ENCODE assay signal across 10 mouse cellular contexts in genomic region chr15:98891198-98891742, GRCm38 (mm10). TPM values are rescaled to one million over a fixed set of nuclear protein-coding genes. Genes with fewer than 3 reads are reported as not detected.
DNase-seq lines count a peak whose midpoint lies in the region; ATAC-seq and TF ChIP-seq lines count a peak whose summit lies in the region.
"Had no signal": no experiment of that assay in that cellular context is flagged by ENCODE, and none has a peak within 500 bp of the region (broad histone marks: within the 10 kb centered on the region; RNA-seq: fewer than 3 reads in every experiment).

No protein-coding gene starts in this region.

- WGBS in liver, embryonic 11.5 days, result 12% methylated on average over 19 of the region's 19 CpGs
- WGBS in embryonic facial prominence, embryonic 13.5 days, result 10% methylated on average over 19 of the region's 19 CpGs
- 19% methylated on average over 19 of the region's 19 CpGs for WGBS in liver, embryonic 12.5 days (ENCODE audit: insufficient replicate concordance)

- H3K27me3 ChIP-seq in liver, embryonic 11.5 days (replicated peaks; ENCODE audit: control insufficient read depth, insufficient read depth, low read length), result peaks cover 42% of the 10 kb centered on the region
- H3K27me3 ChIP-seq in embryonic facial prominence, embryonic 13.5 days, result peaks cover 52% of the 10 kb centered on the region
- peaks cover 58% of the 10 kb centered on the region for H3K27me3 ChIP-seq in liver, embryonic 12.5 days (replicated peaks)

- peak; percentile 28 for DNase-seq in cerebellum, adult 11-12 months
- no peak for DNase-seq in cerebellum, postnatal 4 days (ENCODE audit: low spot score in 2 of 2)
- peak; percentile 46 for DNase-seq in liver, embryonic 11.5 days (ENCODE audit: low spot score)
- DNase-seq in liver, result no peak
- no peak for DNase-seq in left cerebral cortex, adult 9 months (ENCODE audit: low spot score in 2 of 2)
- DNase-seq in left cerebral cortex, adult 2 months (ENCODE audit: extremely low spot score in 1 of 2, low spot score in 2 of 2), result no peak
- DNase-seq: kidney, postnatal 10 days had no signal

- no peaks in the 10 kb centered on the region for H3K36me3 ChIP-seq in liver, embryonic 11.5 days (ENCODE audit: control insufficient read depth, insufficient read depth, low read length)
- H3K36me3 ChIP-seq in embryonic facial prominence, embryonic 13.5 days, result no peaks in the 10 kb centered on the region
- H3K36me3 ChIP-seq in liver, embryonic 12.5 days, result no peaks in the 10 kb centered on the region

- intact Hi-C loops in left cerebral cortex, adult 2 months (cut with DNase I), result loop anchor here (10.0 kb wide), 1 partner anchor 314 kb away; no protein-coding TSS in a partner anchor

- no peaks in the 10 kb centered on the region for H3K9me3 ChIP-seq in liver, embryonic 11.5 days (ENCODE audit: control insufficient read depth, low read length)
- H3K9me3 ChIP-seq in embryonic facial prominence, embryonic 13.5 days, result no peaks in the 10 kb centered on the region
- no peaks in the 10 kb centered on the region for H3K9me3 ChIP-seq in liver, embryonic 12.5 days (replicated peaks)

- TF ChIP-seq CTCF in left cerebral cortex, adult 2 months (IDR thresholded peaks at IDR 0.05), result no peak

- no peak for ATAC-seq in liver, embryonic 11.5 days (replicated peaks; ENCODE audit: low FRiP score)
- no peak for ATAC-seq in embryonic facial prominence, embryonic 13.5 days (ENCODE audit: insufficient number of reproducible peaks, insufficient read depth, low FRiP score, low TSS enrichment, low read depth)
- ATAC-seq in liver, embryonic 12.5 days, result no peak

- H3K27ac ChIP-seq in liver, embryonic 11.5 days (ENCODE audit: low read depth, low read length), result no peak overlapping the region
- no peak overlapping the region for H3K27ac ChIP-seq in embryonic facial prominence, embryonic 13.5 days
- no peak overlapping the region for H3K27ac ChIP-seq in liver, embryonic 12.5 days
- no peak overlapping the region for H3K27ac ChIP-seq in left cerebral cortex, adult 2 months
- H3K27ac ChIP-seq: macrophage had no signal

- H3K9ac ChIP-seq in liver, embryonic 11.5 days (ENCODE audit: low read depth, low read length), result 0 out of 2 replicates have a peak overlapping the region, but pooled peaks have one; percentile 17
- H3K9ac ChIP-seq in embryonic facial prominence, embryonic 13.5 days, result 0 out of 2 replicates have a peak overlapping the region, but pooled peaks have one; percentile 32
- H3K9ac ChIP-seq in liver, embryonic 12.5 days, result no peak overlapping the region

- peak overlapping the region; percentile 30; the same call in 1 of the 2 replicates for H3K4me3 ChIP-seq in liver, embryonic 11.5 days (ENCODE audit: low read depth, low read length)
- no peak overlapping the region for H3K4me3 ChIP-seq in embryonic facial prominence, embryonic 13.5 days
- H3K4me3 ChIP-seq in liver, embryonic 12.5 days, result peak overlapping the region; percentile 29
- H3K4me3 ChIP-seq in left cerebral cortex, adult 2 months, result no peak overlapping the region

- H3K4me1 ChIP-seq in liver, embryonic 11.5 days (replicated peaks; ENCODE audit: control insufficient read depth, insufficient read depth, low read length), result peaks cover 34% of the 10 kb centered on the region
- H3K4me1 ChIP-seq in embryonic facial prominence, embryonic 13.5 days, result peaks cover 27% of the 10 kb centered on the region
- H3K4me1 ChIP-seq in liver, embryonic 12.5 days, result peaks cover 52% of the 10 kb centered on the region

- H3K4me2 ChIP-seq in liver, embryonic 11.5 days, result peak overlapping the region; percentile 56
- peak overlapping the region; percentile 39 for H3K4me2 ChIP-seq in embryonic facial prominence, embryonic 13.5 days
- peak overlapping the region; percentile 59 for H3K4me2 ChIP-seq in liver, embryonic 12.5 days

RNA-seq across cellular contexts. Expression of gene Rhebl1, which starts 3.1 kb away (rescaled TPM):
- polyA plus RNA-seq in liver, embryonic 11.5 days (2014; fragmentation: Nextera tagmentation; extraction: Ambion mirVana), result 6.7 and 7.4 TPM in 2 replicates
- polyA plus RNA-seq in embryonic facial prominence, embryonic 13.5 days (2015; fragmentation: Nextera tagmentation; extraction: Ambion mirVana), result 22.9 and 23.4 TPM in 2 replicates
- 4.9 TPM in 2 replicates for polyA plus RNA-seq in liver, embryonic 12.5 days (2016; fragmentation: Nextera tagmentation; extraction: Ambion mirVana)
- total RNA-seq in left cerebral cortex, adult 2 months (2021), result 10 to 100 TPM; 11.8 to 12.1 TPM

RNA-seq across cellular contexts. Expression of gene Dhh, which starts 7.1 kb away (rescaled TPM):
- polyA plus RNA-seq in liver, embryonic 11.5 days (2014; fragmentation: Nextera tagmentation; extraction: Ambion mirVana), result 0.37 and 0.45 TPM in 2 replicates
- polyA plus RNA-seq in embryonic facial prominence, embryonic 13.5 days (2015; fragmentation: Nextera tagmentation; extraction: Ambion mirVana), result 0.52 and 0.54 TPM in 2 replicates
- 0.25 and 0.32 TPM in 2 replicates for polyA plus RNA-seq in liver, embryonic 12.5 days (2016; fragmentation: Nextera tagmentation; extraction: Ambion mirVana)
- under 1 TPM in 1 of 2 experiments, not detected in 1; 0.28 TPM for total RNA-seq in left cerebral cortex, adult 2 months (2021)
- polyA plus RNA-seq: macrophage had no signal

RNA-seq across cellular contexts. Expression of gene Kmt2d, which starts 20.3 kb away (rescaled TPM):
- 14.3 and 17.0 TPM in 2 replicates for polyA plus RNA-seq in liver, embryonic 11.5 days (2014; fragmentation: Nextera tagmentation; extraction: Ambion mirVana)
- polyA plus RNA-seq in embryonic facial prominence, embryonic 13.5 days (2015; fragmentation: Nextera tagmentation; extraction: Ambion mirVana), result 14.4 and 15.2 TPM in 2 replicates
- 7.0 TPM in 2 replicates for polyA plus RNA-seq in liver, embryonic 12.5 days (2016; fragmentation: Nextera tagmentation; extraction: Ambion mirVana)
- total RNA-seq in left cerebral cortex, adult 2 months (2021), result 100 to 1,000 TPM; 100 to 101 TPM

RNA-seq across cellular contexts. Expression of gene Lmbr1l, which starts 26.8 kb away (rescaled TPM):
- 1.6 and 2.8 TPM in 2 replicates for polyA plus RNA-seq in liver, embryonic 11.5 days (2014; fragmentation: Nextera tagmentation; extraction: Ambion mirVana)
- 26.8 and 27.8 TPM in 2 replicates for polyA plus RNA-seq in embryonic facial prominence, embryonic 13.5 days (2015; fragmentation: Nextera tagmentation; extraction: Ambion mirVana)
- polyA plus RNA-seq in liver, embryonic 12.5 days (2016; fragmentation: Nextera tagmentation; extraction: Ambion mirVana), result 4.4 and 4.6 TPM in 2 replicates
- total RNA-seq in left cerebral cortex, adult 2 months (2021), result 10 to 100 TPM; 17.8 to 19.1 TPM

RNA-seq across cellular contexts. Expression of gene Tuba1b, which starts 43.1 kb away (rescaled TPM):
- 1,854 and 2,015 TPM in 2 replicates for polyA plus RNA-seq in liver, embryonic 11.5 days (2014; fragmentation: Nextera tagmentation; extraction: Ambion mirVana)
- polyA plus RNA-seq in embryonic facial prominence, embryonic 13.5 days (2015; fragmentation: Nextera tagmentation; extraction: Ambion mirVana), result 1,422 and 1,651 TPM in 2 replicates
- 1,333 and 1,388 TPM in 2 replicates for polyA plus RNA-seq in liver, embryonic 12.5 days (2016; fragmentation: Nextera tagmentation; extraction: Ambion mirVana)
- 100 to 1,000 TPM; 509 to 550 TPM for total RNA-seq in left cerebral cortex, adult 2 months (2021)

Comparison
In these comparisons a context has a peak if more than half of its experiments do, and no peak if none do; other contexts are left out.
1. DNase-seq: peak in cerebellum, adult 11-12 months (single experiment) and liver, embryonic 11.5 days (single experiment); none in cerebellum, postnatal 4 days (0 of 2), liver (single experiment), left cerebral cortex, adult 9 months (0 of 2) and left cerebral cortex, adult 2 months (0 of 2).
2. H3K4me3 ChIP-seq: peak in liver, embryonic 11.5 days (single experiment) and liver, embryonic 12.5 days (single experiment); none in embryonic facial prominence, embryonic 13.5 days (single experiment) and left cerebral cortex, adult 2 months (single experiment).
3. Peak in every context shown above with its lines, with median percentiles within 50 percentile points of each other: H3K4me2 ChIP-seq.